Mouse (Mus musculus) bone marrow, adult 2 months (tissue): ENCODE results near the gene Pop7.

ENCODE experiments used
- CTCF ChIP-seq: fragments of 200-500 bp; IDR thresholded peaks from 2 replicates; pipeline ENCODE4 v1.5.1; 2011; ENCODE audit warnings: low read length, control low read depth; ENCODE audit not compliant: control insufficient read depth, insufficient read depth
- POLR2A ChIP-seq: fragments of 200-500 bp; IDR thresholded peaks from 2 replicates; pipeline ENCODE4 v1.6.1; 2011; ENCODE audit warnings: low read depth, mild to moderate bottlenecking, control low read depth, low read length, borderline replicate concordance; ENCODE audit not compliant: control insufficient read depth

DNA sequence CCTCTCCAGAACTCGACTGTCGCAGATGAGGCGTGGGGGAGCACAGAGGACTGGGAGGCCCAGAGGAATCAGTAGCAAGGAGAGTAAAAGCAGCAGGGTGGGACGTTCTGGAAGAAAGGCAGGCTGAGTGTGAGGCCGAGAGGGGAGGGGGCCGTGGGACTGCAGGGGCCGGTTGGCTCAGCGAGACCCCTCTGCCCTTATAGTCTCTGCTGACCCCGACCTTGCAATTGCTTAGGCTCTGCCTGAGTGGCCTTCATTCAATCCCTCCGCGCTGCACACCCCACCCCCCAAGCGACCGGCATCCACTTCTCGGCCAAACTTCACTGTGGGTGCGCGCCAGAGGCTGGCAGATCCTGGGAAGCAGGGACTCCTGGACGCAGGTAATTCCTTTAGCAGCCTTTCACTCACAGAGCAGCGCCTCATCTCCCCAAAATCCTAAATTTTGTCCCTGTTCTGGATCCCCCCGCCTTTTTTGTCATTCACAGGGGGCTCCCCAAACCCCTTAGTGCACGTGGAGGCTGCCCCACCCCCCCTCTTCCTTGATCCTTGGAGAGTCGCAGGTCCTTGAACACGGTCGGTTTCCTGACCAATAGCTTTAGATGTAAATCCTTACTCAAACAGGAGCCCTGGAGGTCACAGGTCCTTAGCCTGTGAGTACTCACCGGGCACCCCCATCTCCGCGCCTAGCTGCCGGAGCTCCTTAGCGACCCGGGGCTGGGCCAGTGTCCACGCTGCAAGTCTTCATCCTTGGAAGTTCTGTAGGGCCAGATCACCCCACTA is 17.1 kb downstream of the Pop7 start:
- TF ChIP-seq POLR2A (no peak), CTCF (no peak)
